Mouse (Mus musculus) testis, postnatal 10 days (tissue): ENCODE results near the gene Ubap2l.

Experiments
- DNase-seq: peaks from one replicate; pipeline ENCODE4 v3.0.0; 2021; ENCODE audit warnings: low spot score

Ubap2l gene

DNA sequence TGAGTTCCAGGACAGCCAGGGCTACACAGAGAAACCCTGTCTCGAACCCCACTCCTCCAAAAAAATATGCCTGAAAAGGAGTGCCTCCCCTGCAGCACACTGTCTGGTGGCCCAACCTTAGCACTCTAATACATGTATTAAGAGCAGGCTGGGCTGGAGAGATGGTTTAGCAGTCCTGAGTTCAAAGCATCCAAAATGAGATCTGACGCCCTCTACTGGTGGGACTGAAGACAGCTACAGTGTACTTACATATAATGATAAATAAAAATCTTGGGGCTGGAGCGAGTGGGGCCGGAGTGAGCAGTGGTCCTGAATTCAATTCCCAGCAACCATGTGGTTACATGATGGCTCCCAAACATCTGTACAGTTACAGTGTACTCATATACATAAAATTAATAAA is 85.5 kb downstream of the Ubap2l start:
- DNase-seq: no peak

DNA sequence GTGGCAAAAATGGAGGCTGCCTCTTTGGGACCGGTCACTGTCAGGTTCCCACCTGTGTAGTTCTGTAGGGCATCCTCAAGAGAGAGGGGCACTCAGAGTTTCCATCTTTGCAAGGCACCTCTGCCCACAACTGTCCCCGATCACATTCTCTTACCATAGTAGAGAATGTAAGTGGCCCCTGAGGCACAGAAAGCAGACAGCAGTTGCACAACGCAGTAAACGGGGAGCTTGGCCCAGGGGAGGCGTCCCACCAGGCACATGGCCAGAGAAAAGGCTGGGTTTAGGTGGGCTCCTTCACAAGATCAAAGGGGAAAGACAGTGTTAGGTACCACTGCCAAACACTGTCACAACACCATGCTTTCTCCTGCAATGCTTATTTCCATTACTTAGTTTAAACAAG is 86.5 kb downstream of the Ubap2l start:
- no peak for DNase-seq

DNA sequence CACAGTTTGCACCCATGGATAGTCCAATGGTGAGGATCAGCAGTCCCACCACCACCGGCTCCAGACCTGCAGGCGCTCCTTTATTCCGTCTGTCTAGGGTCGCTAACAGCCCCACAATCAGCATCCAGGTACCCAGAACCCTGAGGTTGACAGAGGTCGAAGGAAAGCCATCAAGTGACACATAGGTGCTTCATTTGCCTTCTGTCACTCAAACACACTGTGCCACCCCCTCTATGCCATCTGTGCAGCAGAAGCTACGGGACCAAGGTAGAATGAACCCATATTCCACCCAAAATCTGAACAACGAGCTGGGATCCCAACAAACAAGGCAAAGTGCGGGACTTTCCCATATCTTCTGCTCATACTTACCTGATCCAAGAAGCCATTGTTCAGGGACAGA is 86.9 kb downstream of the Ubap2l start:
- DNase-seq: no peak

DNA sequence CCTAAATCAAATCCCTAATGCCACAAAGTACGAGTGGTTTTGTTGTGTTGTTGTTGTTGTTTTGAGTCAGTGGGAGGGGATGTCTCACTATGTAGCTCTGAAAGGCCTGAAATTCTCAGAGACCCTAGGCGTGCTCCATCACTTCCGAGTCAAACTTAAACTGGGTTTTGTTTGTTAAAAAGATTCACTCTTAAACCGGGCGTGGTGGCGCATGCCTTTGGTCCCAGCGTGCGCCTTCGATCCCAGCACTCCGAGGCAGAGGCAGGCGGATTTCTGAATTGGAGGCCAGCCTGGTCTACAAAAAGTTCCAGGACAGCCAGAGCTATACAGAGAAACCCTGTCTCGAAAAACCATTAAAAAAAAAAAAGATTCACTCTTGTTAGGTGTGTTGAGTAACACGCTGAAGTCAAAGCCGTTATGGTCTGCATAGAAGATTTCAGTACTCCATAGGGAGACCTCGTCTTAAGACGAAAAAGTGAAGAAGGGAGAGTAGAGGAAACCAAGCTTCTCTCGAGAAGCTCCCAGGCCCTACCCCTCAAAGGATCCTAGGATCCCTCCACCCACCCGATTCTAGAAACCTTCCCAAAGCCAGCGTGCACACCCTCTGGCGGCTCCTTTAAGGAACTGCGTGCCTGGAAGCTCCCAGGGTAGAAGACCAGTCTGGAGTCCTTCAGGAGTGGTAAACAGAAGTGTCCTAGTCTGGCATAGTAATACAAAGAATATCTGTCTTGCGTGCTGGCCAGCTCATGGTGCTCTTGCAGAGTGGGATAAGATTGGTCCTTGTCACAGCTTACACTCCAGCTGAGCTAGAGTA is 88.3 kb downstream of the Ubap2l start:
- DNase-seq: peak; percentile 80

DNA sequence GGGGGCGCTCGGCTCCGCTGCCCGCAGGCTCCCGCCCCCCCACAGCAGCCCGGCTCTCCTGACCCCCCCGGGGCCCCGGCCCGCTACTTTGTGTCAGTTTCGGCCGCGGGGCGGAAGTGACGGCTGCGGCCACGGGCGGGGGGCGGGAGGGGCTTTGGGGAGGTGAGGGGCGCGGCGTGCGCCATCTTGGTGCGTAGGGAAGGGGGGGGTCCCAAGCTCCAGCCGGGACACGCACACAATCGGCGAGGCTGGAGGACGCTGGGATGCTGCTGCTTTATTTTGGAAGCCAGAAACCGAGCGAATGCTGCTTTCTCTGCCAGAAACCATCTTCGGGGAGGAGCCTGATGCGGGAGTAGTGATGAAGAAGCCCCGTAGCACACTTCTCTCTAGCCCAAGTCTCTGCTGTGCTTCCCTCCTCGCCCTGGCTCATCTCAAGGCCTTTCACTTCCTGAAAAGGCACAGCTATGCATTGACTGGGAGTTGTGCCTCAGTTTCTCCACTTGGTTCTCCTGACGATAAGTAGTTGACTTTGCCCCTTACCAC is 89.1 kb downstream of the Ubap2l start, which contains the start of gene Atp8b2:
Atp8b2 (minus strand) TSS at position 288 of the 543 bp plus-strand sequence.
- DNase-seq: peak; percentile 86

DNA sequence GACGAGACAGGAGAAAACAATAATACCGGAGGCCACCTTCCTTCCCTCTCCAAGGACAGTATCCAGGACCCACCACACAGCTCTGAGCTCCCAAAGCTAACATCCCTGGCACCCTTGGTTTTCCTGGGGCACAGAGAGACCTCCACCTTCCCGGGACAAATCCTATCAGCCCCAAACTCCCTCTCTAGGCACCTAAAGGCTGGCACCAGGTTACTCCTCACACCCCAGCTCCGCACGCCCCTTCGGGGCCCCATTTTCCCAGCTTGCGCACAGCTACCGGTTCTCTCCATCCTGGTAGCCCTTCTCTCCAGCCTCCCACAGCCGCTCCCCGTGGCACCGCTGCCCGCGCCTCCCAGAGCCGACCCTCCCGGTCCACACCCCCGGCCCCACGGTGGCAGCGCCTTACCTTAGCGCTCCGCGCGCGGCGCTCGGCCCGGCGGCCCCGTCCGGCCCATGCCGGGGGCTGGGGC is 89.6 kb downstream of the Ubap2l start:
- DNase-seq: no peak

DNA sequence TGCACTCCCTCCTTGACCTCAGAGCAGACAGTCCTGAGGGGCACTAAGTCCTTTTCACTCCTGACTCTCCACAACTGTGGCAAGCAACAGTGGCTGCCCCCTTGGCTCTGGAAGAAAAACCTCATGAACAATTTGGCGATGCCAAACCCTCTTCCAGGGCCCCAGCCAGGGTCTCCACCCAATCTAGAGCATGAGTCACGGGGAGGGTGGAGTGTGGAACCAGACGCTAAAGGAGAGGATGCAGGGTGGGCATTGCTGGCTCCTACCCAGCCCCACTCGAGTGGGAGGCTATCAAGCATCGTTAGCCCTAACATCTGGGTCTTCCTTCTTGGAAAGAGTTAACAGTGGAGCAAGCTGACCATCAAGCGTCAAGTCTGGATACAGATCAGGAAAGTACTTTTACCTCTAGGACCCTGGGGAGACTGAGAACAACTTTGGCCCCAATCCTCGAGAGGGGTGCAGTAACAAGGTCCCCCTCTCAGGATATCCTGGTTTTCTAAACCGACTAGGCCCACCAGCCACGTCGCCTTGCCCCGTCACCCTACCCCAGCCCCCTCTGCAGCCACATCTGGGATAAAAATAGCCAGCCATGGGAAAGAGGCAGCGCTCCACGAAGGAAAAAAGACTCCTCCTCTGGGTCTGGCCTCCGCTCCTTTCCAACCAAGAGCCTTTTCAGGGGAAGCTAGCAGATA is 90.2 kb downstream of the Ubap2l start:
- no peak for DNase-seq

DNA sequence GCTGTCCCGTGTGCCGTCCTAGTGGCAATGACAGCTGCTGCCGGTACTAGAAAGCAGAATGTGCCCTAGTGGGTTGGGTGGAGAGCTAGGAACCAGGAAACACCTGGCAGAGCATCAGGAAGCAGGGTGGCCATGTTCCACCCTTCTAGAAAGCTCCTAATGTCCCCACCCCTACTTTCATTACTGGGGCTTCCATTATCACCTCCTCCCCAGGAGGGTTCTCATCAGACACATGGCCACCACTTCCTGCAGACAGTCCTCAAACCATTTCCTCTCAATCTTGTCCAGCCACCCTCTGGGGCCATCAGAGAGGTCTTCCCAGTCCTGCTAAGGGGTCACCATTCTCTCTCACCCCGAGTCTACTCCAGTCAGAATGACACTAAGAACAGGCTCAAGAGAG is 91.0 kb downstream of the Ubap2l start:
- DNase-seq: no peak

DNA sequence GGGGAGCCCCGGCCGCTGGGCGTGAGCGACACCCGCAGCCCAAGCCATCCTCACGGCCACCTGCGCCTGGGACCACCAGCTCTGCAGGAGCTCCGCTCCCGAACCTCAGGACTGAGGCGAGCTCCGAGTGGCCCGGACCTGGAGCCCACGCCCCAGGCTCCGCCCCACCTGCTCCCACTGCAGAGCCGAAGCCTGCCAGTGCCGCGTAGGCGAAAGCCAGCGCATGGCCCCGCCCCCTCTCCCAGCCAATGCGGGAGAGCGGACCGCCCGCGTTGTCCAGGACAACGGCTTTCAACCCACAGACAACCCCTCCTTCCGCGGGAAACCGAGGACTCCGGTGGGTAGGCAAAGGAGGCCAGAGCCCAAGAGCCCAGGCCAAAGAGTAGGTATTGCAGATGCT is 92.0 kb downstream of the Ubap2l start:
- peak; percentile 98 for DNase-seq

DNA sequence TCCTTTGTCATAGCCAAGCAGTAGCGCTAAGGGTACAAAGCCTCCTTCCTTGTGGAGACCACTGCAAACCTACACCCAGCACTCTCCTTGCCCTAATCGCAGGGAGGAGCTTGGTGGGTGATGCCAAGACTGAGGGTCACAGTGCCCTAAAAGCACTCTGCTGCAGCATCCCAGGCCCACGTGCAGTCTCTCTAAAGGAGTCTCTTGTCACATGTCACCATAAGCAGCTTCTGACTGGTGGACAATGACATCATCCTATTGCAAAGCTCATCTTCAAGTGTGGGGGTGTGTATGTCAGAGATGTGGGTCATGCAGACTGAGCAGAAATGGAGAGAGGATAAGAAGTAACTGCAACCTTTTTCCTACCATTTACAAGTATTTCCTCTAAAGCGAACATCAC is 93.0 kb downstream of the Ubap2l start:
- no peak for DNase-seq

DNA sequence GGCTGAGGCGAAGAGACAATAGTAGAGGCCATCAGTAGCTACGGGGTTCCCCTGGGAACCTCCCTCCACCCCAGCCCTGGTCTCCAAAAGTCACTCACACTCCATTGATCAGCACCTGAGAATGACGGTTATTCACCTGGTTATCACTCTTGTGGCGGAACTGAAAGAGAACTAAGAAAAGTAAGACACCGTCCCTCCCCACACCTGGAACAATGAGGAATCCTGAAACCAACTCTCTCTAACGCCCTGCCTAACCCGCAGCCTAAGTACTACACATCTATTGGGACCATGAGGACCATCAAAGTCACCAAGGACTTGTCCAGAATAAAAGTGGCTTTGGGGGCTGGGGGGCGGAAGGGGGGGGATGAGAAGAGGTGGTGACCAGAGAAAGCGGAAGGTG is 94.5 kb downstream of the Ubap2l start:
- no peak for DNase-seq

DNA sequence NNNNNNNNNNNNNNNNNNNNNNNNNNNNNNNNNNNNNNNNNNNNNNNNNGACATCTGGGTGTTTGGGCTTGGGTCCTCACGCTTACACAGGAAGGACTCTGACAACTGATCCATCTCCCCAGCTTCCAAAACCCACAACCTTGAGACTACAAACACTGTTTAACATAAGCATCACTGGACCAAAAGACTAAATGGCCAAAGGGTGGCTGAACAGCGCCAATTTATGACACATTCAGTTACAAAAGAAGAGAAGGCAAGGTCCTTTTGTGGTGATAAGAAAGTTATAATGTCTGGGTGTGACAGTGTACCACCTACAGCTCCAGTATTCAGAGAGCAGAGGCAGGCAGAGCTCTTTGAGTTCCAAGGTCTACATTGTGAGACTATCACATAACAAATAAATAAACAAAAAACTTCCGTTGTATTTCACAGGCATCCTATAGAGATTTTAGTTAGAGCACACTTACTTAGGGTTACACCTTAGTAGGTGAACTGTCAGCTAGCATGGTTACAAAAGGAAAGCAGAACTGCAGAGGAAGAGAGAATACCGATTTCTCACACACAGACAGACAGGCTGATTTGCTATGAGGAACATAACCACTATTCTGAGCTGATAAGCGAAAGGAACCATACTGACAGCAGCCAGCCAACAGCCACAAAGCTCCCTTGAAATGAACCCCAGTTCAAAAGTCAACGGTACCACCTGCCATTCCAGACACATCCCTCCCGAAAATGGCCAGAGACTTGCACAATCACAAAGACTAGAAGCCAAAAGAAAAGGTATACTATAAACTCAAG is 96.1 kb downstream of the Ubap2l start:
- DNase-seq: no peak

DNA sequence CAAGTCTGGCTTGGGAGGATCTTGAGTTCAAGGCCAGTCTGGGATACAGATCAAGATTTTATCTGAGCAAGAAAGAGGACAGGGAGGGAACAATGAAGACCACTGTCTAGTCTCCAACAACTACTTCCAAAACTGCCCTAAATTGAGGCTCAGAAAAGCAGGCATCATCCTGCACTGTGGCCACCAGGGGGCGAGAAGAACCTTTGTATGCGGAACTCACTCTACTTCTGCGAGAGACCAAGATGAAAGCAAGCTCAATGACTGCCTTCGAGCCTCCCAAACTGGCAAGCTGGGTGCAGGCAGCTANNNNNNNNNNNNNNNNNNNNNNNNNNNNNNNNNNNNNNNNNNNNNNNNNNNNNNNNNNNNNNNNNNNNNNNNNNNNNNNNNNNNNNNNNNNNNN is 99.0 kb downstream of the Ubap2l start:
- DNase-seq: peak; percentile 85
